Mouse (Mus musculus) monocyte, adult 5-6 weeks (primary cell): ENCODE results near the gene Crat. TPM values are rescaled to one million over a fixed set of nuclear protein-coding genes. Genes with fewer than 3 reads are reported as not detected.

Experiments
- ATAC-seq: fragments of 153-309, 156-312 bp; replicated peaks from 2 replicates; pipeline ENCODE4 v1.8.0; 2017; ENCODE audit warnings: mild to moderate bottlenecking; ENCODE audit not compliant: low TSS enrichment, insufficient number of reproducible peaks, severe bottlenecking, poor library complexity, low FRiP score
- total RNA-seq: library from RNA; stranded (forward); fragments of 200-1000, 200-491, 200-594 nt; gene quantifications from 3 replicates; pipeline ENCODE4 v1.2.3, GENCODE M21; 2017

Crat gene
- total RNA-seq, 1 experiment from 2014 or later = 6.8 TPM

DNA sequence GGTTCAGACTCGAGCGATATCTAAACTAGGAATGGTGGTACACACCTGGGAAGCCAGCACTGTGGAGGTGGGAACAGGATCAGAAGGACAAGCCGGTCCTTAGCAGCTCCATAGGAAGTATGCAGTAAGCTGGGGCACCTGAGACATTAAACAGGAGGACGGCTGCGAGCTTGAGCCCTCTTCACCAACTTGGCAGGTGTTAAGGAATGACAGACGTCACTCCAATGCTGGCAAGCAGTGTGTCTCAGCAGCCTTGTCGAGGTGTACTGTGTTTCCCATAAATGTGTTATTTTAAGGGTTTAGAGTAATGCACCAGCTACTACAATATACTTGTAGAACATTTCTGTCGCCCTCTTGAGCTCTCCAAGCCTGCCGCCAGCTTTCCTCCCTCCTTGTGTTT is 28.7 kb downstream of the Crat start:
- ATAC-seq = no peak

DNA sequence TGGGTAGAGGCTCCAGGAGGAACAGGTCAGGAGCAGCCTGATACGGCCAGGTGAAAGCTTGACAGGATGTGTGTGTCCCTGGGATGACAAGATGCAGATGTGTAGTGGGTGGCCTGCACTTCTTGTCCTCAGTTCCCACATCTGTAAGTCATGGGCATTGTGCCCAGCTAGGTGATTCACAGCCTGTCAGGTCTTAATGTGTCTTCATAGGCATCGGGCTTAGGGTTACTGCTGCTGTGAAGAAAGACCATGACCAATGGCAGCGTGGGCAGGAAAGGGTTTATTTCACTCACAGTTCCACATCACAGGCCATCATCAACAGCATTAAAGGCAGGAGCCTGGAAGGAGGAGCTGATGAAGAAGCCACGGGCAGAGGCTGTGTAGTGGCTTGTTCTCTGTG is 30.0 kb downstream of the Crat start:
- no peak for ATAC-seq

DNA sequence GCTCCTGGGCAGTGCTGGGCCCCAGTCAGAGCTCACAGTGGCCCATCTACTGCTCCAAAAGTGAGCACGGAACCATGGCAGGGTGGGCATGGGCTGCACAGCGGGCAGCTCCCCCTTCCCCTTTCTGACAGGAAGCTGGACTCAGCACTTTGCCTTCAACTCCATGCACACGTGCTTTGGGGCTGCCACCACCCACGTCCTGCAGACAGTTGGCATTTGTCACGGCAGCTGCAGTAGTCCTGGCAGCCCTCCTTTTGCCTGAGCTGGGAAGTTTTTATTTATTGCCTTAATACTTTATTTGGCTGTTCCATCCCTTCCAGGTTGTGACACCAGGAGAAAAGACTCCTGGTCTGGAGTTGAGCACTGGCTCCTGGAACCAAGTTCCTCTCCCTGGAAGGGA is 30.8 kb downstream of the Crat start:
- ATAC-seq = no peak

DNA sequence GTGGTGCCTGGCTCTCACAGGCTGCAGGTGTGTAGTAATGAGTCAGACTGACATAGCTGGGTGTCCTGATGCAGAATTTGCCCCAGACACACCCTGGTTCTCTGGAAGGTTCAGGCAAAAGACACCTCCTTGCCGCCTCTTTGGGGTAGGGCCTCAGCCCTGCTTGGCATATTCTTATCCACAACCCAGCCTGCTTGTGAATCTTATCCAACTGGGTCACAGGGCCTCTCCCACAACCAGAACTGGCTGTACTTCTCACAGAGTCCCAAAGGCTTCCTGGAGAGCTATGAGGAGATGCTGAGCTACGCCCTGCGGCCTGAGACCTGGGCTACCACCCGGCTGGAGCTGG is 34.3 kb downstream of the Crat start:
- no peak for ATAC-seq

DNA sequence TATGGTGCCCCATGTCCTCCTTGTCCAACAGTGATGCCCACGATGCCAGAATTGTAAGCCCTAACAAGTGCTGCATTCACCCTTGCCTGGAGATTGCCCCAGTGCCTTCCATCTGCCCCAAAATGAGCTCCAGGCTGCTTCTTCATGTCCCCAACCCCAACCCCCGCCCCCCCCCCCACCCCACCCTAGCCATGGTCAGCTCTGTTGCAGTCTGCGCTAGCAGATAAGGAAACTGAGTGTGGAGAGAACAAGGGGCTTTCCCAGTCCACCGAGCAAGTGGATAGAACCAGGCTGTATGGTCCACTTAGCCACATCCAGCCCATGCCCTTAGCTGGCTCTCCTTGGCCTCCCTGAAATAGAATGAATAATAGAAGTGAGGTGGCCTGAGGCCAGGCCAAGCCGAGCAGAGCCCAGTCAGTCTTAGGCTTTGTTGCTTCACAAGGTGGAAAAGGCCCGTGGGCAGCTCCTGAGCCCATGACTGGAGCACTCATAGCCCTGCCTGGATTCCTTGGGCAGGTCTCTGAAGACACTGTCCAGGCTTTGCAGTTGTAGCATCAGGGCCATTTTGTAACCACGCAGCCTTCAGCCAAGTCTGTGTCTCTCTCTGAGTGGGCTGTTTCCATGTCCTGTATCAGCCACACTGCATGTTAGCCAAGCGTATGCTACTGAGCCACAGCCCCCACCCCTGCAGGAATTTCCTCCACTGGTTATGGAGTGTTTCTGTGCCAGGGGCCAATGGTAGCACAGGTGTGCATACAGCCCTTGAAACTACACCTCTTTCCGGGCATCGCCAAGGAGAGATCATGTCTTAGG is 34.8 kb downstream of the Crat start:
- no peak for ATAC-seq

DNA sequence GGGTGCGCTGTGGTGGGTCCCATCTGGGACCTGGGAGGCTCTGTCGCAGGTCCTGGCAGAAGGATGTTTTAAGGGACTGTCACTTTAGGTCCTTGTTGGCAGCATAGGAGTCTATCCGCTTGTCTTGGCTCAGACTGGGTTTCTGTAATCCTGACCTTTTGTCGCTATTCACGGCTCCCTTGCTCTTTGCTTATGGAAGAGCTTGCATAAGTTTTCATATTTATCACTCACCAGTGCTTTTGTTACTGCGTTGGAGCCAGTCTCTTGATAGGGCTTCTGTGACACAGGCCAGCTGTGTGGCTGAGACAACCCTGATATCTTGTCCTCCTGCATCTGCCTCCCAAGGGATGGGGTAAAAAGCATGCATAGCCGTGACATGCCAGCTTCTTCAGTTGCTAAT is 36.3 kb downstream of the Crat start:
- no peak for ATAC-seq

DNA sequence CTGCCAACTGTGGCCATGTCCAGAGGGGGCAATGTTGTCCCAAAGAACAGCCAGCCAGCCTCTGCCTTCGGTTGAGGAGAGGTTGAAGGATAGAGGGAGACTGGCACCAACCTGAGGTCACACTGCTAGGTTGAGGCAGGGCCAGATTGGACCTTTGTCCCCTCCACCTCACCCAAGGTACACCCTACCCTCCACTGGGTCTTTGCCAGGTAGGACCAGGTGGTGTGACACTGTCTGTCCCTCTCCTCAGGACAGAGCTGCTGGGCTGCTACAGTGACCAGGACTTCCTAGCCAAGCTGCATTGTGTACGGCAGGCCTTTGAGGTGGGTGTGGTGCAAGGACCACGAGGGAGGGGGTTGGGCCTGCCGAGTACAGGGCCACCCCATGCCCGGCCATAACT is 37.9 kb downstream of the Crat start:
- no peak for ATAC-seq

DNA sequence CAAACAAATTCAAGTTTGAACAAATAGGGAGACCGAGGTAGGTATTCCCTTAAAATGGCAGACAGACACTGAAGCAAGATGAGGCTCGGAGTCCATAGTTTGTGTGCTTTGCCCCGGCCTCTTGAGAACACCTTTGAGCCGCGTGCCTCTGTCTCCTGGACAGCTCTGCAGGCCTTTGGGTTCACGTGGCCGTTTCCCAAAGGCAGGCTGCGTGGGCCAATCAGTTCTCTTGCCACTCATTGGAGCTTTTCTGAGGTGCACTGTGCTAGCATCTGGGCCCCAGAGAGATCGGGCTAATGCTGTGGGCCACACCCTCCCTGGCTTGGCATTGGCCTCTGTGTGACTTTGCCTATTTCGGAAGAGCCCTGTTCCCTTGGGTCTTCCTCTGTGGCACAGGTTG is 39.7 kb downstream of the Crat start:
- no peak for ATAC-seq

DNA sequence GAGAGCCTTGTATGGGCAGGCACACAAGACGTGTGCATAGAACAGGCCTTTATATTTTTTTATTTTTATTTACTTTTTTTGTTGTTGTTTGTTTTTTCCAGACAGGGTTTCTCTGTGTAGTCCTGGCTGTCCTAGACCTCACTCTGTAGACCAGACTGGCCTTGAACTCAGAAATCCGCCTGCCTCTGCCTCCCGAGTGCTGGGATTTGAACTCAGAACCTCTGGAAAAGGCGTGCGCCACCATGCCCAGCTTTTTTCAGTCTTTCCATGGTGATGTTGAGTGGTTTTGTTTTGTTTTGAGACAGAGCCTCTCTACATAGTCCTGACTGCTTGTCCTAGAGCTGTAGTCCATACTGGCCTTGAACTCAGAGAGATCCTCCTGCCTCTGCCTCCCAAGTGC is 42.9 kb downstream of the Crat start:
- ATAC-seq = no peak

DNA sequence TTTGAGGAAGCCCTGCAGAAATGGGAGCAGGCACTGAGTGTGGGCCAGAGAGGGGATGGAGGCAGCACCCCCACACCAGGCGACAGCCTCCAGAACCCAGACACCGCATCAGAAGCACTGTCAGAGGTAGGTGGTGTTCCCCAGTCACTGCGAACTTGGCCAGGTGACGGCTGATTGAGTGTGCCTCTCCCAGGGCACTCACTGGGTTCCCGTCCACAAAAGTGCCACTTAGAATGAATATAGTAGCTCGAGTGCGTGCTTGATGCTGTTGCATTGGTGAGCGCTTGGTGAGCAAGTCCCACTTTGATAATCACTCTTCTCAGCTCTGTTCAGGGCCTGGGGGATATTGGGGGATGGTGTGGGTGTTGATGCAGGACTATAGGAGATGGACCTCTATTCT is 44.1 kb downstream of the Crat start:
- ATAC-seq = no peak

DNA sequence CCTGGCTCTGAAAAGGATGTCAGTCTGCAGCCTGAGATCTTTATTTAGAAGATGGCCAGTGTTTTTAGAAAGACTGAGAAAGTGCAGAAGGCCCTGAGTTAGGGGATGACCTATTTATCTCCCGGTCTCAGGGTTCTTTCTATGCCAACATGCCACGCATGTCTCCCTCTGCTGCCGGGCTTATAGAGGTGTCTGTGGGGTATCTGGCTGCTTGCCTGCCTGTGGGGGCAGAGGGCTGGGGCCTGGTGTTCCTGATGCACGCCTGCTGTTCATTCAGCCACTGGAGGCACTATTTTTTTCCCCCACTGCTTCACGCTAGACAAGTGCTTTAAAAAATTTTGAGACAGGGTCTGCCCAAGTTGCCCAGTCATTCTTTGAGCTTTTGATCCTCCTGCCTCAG is 49.4 kb downstream of the Crat start:
- no peak for ATAC-seq

DNA sequence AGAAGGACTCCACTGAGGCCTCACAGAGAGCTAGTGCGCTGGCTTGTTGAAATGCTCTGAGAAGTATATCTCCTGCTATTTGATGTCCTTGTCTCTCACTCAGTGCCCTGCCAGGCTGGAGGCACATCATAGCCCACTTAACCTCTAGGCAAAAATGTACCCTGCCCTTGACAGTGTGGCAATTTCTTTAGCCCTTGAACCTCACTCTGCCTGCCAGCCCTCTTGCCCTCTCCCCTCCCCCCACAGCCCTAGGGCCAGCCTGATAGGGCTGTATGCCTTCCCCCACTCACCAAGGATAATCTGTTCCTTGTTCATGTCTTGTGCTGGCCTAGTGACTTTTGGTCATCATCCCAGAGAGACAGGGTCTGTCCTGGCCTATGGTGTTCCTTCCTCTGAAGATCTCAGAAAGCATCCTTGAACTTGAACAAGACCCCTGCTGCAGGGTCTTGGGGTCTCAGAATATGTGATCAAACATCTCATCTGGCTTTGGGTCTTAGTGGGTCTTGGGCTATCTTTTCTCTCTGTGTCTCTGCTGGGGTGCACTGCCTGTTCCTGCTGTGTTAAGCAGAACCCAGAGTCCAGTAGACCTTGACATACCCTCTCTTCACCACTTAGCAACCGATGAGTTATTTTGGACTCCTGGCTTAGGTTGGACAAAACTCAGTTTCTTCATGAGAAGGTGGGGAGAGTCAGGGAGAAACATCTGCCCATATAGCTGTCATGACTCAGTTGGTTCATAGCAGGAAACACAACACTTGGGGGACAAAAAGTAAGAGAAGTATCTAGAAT is 50.1 kb downstream of the Crat start:
- no peak for ATAC-seq

DNA sequence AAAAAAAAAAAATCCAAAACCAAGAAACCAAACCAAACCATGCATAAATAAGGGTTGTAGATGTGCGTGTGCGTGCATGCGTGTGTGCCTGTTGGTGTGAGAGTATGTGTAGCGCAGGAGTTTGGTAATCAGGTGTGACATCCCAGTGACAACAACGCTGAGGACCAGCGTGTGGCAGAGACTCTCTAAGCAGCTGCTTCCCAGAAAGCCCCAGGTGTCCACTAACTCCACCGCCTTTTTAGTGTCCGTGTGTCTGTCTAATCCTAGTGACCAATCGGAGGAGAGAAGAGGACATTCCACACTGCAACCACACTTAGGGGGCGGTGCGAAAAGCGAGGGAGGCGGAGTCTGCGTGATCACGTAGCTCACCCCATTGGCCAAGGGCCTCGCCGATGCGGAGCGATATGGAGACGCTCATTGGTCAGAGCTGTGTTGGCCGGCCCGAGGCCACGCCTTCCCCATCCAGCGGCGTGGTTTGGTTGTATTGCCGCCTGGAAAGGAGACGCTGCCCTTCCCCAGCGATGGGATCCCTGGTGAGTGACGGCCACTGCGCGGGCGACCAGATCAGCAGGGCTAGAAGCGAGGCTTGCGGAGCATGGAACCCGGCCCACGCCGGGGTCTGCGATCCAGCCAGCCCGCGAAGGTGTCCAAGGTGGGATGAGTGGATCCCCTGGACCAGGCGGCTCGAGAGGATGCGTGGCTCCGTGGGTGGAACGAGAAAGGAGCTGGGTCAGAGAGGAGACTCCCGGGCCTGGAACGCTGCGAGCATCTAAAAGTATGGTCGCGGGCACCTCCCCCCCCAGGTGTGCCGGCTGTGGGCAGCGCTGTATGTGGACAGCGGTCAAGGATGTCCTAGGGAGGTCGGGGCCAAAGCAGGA is 51.6 kb downstream of the Crat start, which contains the start of gene Miga2:
Gene Miga2 (plus strand): TSS at position 461 of the 878 bp plus-strand sequence.
- ATAC-seq = peak; percentile 99

DNA sequence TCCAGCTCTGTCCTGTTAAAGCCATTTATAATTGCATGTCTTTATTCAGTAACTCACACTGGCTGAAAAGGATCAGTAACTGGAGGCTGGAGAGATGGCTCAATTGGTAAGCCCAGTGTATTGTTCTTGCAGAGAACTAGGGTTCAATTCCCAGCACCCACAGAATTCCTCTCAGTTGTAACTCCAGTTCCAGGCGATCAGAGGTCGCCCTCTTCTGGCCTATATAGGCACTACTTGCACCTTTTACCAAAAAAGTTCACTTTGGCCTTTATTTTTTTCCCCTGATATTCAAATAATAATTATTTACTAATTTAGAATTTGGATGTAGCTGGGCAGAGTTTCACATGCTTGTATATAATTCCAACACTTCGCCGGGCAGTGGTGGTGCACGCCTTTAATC is 52.7 kb downstream of the Crat start:
- no peak for ATAC-seq

DNA sequence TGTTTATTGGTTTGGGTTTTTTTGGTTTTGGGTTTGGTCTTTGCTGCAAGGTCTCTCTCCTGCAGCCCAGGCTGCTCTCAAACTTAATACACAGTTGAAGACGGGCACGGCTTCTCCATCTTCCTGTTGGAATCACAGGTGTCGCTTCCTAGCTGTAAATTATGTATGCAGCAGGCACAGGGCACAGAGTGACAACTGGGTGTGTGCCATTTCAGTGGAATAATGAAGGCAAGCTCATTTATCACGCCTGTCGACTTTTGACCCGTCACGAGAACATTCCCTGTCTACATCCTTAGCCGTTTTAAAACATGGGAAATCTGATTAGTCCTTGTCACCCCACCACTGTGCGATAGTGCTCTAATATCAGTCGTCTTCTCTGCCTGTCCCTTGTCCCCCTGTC is 55.0 kb downstream of the Crat start:
- ATAC-seq = no peak

DNA sequence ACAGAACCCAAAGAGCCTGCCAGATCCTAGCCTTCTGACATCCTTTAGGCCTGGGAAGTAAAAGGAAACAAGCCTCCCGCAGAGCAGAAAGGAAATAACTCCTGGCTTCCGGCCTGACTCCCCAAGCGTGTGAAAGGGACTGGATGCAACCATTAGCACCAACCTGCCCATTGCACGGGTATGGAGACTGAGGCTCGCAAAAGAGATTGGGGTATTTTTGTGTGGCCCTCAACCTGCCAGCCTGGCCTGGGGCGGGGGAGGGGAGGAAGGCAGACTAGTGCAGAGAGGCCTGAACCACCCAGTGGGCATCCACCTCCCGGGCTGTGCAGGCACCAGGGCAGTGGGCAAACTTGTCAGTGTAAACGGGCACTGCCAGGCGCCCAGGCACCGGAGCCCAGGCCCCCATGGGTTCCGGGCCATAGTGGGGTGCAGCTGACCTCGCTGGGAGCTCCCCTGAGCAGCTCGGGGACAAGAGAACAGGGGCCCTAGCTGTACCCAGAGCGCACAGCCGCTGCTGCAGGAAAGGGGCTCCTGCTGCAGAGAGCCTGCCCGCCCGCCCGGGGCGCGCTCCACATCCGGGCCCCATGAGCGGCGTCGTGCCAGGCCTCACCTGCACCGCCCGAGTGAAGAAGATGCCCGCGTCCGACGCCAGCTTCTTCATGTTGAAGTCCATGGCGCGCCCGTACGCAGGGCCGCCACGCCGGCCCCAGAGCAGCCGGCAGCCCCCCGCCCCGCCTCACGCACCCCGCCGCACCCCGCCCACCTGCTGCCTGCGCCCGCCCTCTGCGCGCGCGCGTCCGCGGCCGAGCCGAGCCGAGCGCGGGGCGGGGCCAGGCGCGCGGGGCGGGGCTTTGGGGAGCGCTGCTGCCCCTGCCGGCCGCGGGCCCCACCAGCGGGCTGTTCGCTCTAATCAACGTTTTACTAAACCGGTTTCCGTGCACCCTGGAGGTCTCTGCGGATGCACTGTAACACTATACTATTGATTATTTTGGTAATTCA is 56.8 kb downstream of the Crat start, which contains the start of gene Sh3glb2:
Gene Sh3glb2 (minus strand): TSS at position 805 of the 999 bp plus-strand sequence.
- no peak for ATAC-seq

DNA sequence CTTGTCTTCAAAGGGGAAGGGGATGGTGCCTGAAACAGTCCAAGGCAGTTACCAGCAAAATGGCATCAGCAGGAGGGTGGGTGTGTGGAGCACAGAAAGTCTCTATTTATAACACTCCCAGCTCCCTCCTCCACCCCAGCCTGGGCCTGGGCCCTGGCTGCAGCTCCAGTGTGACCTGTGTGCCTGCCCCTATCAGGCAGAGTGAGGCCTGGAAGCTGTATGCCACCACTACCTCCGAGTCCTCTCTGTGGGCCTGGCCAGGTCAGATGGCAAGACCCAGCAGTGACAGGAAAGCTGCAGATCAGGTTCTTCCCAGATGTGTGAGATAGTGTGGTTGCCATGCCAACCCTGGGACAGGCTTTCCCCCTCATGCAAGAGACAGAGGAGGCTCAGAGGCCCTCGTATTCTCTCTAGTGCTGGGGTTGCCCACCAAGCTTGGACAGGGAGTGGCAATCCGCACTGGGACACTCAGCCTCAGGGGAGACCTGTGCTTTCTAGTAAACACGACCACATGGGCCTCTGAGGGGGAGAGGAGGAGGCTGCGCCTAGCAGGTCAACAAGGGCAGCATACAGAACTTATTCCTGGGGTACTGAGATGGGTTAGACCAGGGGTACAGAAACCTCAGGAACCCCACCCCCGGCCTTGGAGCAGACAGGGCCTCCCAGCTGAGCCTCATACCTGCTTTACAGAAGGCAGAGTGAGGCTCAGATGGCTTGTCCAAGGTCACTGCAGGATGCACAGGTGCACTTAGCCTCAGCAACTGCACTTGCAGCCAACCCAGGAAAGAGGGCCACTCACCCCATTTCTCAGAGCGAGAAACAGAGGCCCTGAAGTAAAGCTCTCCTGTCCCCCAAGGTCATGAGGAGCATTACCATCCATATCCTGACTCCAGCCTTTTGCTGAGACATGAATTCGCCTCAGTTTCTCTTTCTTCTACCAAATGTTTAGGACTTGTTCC is 57.8 kb downstream of the Crat start:
- ATAC-seq = no peak
